Mouse (Mus musculus) liver, embryonic 12.5 days (tissue): ENCODE measurements at regions not wholly inside any gene's neighbourhood (a gene's known extent, or its start where the extent isn't known, plus 50 kb on each side); places are given as distances from the start of the nearest gene placed in this dataset.

ENCODE experiments used
- ATAC-seq: fragments of 200-750 bp; cut with Nextera tagmentation; 2 replicates; pipeline ENCODE4 v1.8.0; 2017; ENCODE audit warnings: moderate number of reproducible peaks, mild to moderate bottlenecking, moderate library complexity
- H3K27ac ChIP-seq: fragments of 300-500 bp; sonication (generic); 2 replicates; pipeline ENCODE4 v1.5.1; 2016; ENCODE audit warnings: mild to moderate bottlenecking
- H3K27me3 ChIP-seq: fragments of 300-500 bp; sonication (generic); replicated peaks from 2 replicates; pipeline ENCODE4 v1.6.1; 2016; ENCODE audit warnings: mild to moderate bottlenecking, moderate library complexity
- H3K36me3 ChIP-seq: fragments of 300-500 bp; sonication (generic); 2 replicates; pipeline ENCODE4 v1.6.1; 2016; ENCODE audit warnings: mild to moderate bottlenecking, moderate library complexity
- H3K4me1 ChIP-seq: fragments of 300-500 bp; sonication (generic); 2 replicates; pipeline ENCODE4 v1.6.1; 2016
- H3K4me2 ChIP-seq: fragments of 300-500 bp; sonication (generic); 2 replicates; pipeline ENCODE4 v1.6.1; 2016; ENCODE audit warnings: mild to moderate bottlenecking, moderate library complexity
- H3K4me3 ChIP-seq: fragments of 300-500 bp; sonication (generic); 2 replicates; pipeline ENCODE4 v1.5.1; 2016; ENCODE audit warnings: mild to moderate bottlenecking, moderate library complexity
- H3K9ac ChIP-seq: fragments of 300-500 bp; sonication (generic); 2 replicates; pipeline ENCODE4 v1.6.1; 2016; ENCODE audit warnings: mild to moderate bottlenecking, moderate library complexity
- H3K9me3 ChIP-seq: fragments of 300-500 bp; sonication (generic); replicated peaks from 2 replicates; pipeline ENCODE4 v1.6.1; 2016; ENCODE audit warnings: mild to moderate bottlenecking, moderate library complexity
- WGBS: fragments of 180-500 bp; shearing (Covaris S2); methylation state at CpG from one replicate; pipeline ENCODE4 v1.1.7; 2016; ENCODE audit not compliant: insufficient replicate concordance; 5-methylcytosine and 5-hydroxymethylcytosine counted together

- no peak overlapping the region for H3K4me2 ChIP-seq
- H3K27ac ChIP-seq = no peak overlapping the region
- 60% methylated on average over 9 of the region's 9 CpGs for WGBS
- no peak overlapping the region for H3K9ac ChIP-seq
- H3K27me3 ChIP-seq = no peaks in the 10 kb centered on the region
- H3K4me3 ChIP-seq = no peak overlapping the region
- H3K9me3 ChIP-seq = no peaks in the 10 kb centered on the region
- H3K4me1 ChIP-seq = no peaks in the 10 kb centered on the region
- no peak for ATAC-seq
- H3K36me3 ChIP-seq = no peaks in the 10 kb centered on the region
Measured at GRCm38 (mm10) chr5:77806334-77807157, 398.7 kb upstream of the Igfbp7 start.

GRCm38 (mm10) chr5:77805796-77806195 lies 398.0 kb upstream of the Igfbp7 start:
- Histone ChIP-seq H3K4me2 (no peak overlapping the region), H3K9me3 (no peaks in the 10 kb centered on the region), H3K4me3 (no peak overlapping the region), H3K9ac (no peak overlapping the region), H3K4me1 (no peaks in the 10 kb centered on the region), H3K27ac (no peak overlapping the region), H3K27me3 (no peaks in the 10 kb centered on the region), H3K36me3 (no peaks in the 10 kb centered on the region)
- ATAC-seq = no peak
- WGBS = 75% methylated on average over 6 of the region's 6 CpGs

GRCm38 (mm10) chr5:77805303-77805702 lies 397.5 kb upstream of the Igfbp7 start:
- 52% methylated on average over 1 of the region's 1 CpGs for WGBS
- no peak for ATAC-seq
- Histone ChIP-seq H3K4me3 (no peak overlapping the region), H3K9ac (no peak overlapping the region), H3K4me1 (no peaks in the 10 kb centered on the region), H3K4me2 (no peak overlapping the region), H3K36me3 (no peaks in the 10 kb centered on the region), H3K27ac (no peak overlapping the region), H3K9me3 (no peaks in the 10 kb centered on the region), H3K27me3 (no peaks in the 10 kb centered on the region)

GRCm38 (mm10) chr5:77804113-77804512 lies 396.3 kb upstream of the Igfbp7 start:
- no peak overlapping the region for H3K4me2 ChIP-seq
- H3K27ac ChIP-seq = no peak overlapping the region
- H3K27me3 ChIP-seq = no peaks in the 10 kb centered on the region
- H3K36me3 ChIP-seq = no peaks in the 10 kb centered on the region
- no peak for ATAC-seq
- WGBS = 61% methylated on average over 9 of the region's 9 CpGs
- H3K4me1 ChIP-seq = no peaks in the 10 kb centered on the region
- H3K9ac ChIP-seq = no peak overlapping the region
- no peak overlapping the region for H3K4me3 ChIP-seq
- no peaks in the 10 kb centered on the region for H3K9me3 ChIP-seq

- no peak overlapping the region for H3K4me2 ChIP-seq
- H3K9me3 ChIP-seq = no peaks in the 10 kb centered on the region
- no peak overlapping the region for H3K27ac ChIP-seq
- H3K4me3 ChIP-seq = no peak overlapping the region
- H3K4me1 ChIP-seq = no peaks in the 10 kb centered on the region
- H3K9ac ChIP-seq = no peak overlapping the region
- H3K36me3 ChIP-seq = no peaks in the 10 kb centered on the region
- 48% methylated on average over 6 of the region's 6 CpGs for WGBS
- H3K27me3 ChIP-seq = no peaks in the 10 kb centered on the region
- no peak for ATAC-seq
Measured at GRCm38 (mm10) chr5:77803562-77803961, 395.7 kb upstream of the Igfbp7 start.

GRCm38 (mm10) chr5:77796960-77797359 lies 389.1 kb upstream of the Igfbp7 start:
- H3K36me3 ChIP-seq = no peaks in the 10 kb centered on the region
- 62% methylated on average over 3 of the region's 3 CpGs for WGBS
- H3K27me3 ChIP-seq = no peaks in the 10 kb centered on the region
- H3K4me2 ChIP-seq = no peak overlapping the region
- peaks cover 8% of the 10 kb centered on the region for H3K9me3 ChIP-seq
- H3K4me1 ChIP-seq = no peaks in the 10 kb centered on the region
- H3K4me3 ChIP-seq = no peak overlapping the region
- H3K27ac ChIP-seq = no peak overlapping the region
- H3K9ac ChIP-seq = no peak overlapping the region
- no peak for ATAC-seq

GRCm38 (mm10) chr5:77795766-77796165 lies 387.9 kb upstream of the Igfbp7 start:
- Histone ChIP-seq H3K27me3 (no peaks in the 10 kb centered on the region), H3K4me3 (no peak overlapping the region), H3K9me3 (peaks cover 8% of the 10 kb centered on the region), H3K27ac (no peak overlapping the region), H3K4me2 (no peak overlapping the region), H3K4me1 (no peaks in the 10 kb centered on the region), H3K9ac (no peak overlapping the region), H3K36me3 (no peaks in the 10 kb centered on the region)
- no peak for ATAC-seq
- 65% methylated on average over 5 of the region's 5 CpGs for WGBS

- no peak overlapping the region for H3K9ac ChIP-seq
- H3K27ac ChIP-seq = no peak overlapping the region
- no peak for ATAC-seq
- H3K4me3 ChIP-seq = no peak overlapping the region
- no peaks in the 10 kb centered on the region for H3K27me3 ChIP-seq
- H3K4me2 ChIP-seq = no peak overlapping the region
- no peaks in the 10 kb centered on the region for H3K4me1 ChIP-seq
- WGBS = 42% methylated on average over 2 of the region's 2 CpGs
- no peaks in the 10 kb centered on the region for H3K36me3 ChIP-seq
- no peaks in the 10 kb centered on the region for H3K9me3 ChIP-seq
Measured at GRCm38 (mm10) chr5:77783953-77784352, 376.1 kb upstream of the Igfbp7 start.

GRCm38 (mm10) chr5:77762426-77763042 lies 354.7 kb upstream of the Igfbp7 start:
- WGBS = 75% methylated on average over 6 of the region's 6 CpGs
- no peaks in the 10 kb centered on the region for H3K4me1 ChIP-seq
- ATAC-seq = no peak
- H3K27me3 ChIP-seq = no peaks in the 10 kb centered on the region
- peaks cover 12% of the 10 kb centered on the region; the same call in 1 of the 2 replicates for H3K9me3 ChIP-seq
- H3K4me3 ChIP-seq = no peak overlapping the region
- H3K4me2 ChIP-seq = no peak overlapping the region
- H3K9ac ChIP-seq = no peak overlapping the region
- no peaks in the 10 kb centered on the region for H3K36me3 ChIP-seq
- H3K27ac ChIP-seq = no peak overlapping the region

- Histone ChIP-seq H3K27me3 (no peaks in the 10 kb centered on the region), H3K9me3 (peaks cover 13% of the 10 kb centered on the region; the same call in 1 of the 2 replicates), H3K4me1 (no peaks in the 10 kb centered on the region), H3K36me3 (no peaks in the 10 kb centered on the region), H3K27ac (no peak overlapping the region), H3K4me3 (no peak overlapping the region), H3K4me2 (no peak overlapping the region), H3K9ac (no peak overlapping the region)
- WGBS = 74% methylated on average over 6 of the region's 6 CpGs
- ATAC-seq = no peak
Measured at GRCm38 (mm10) chr5:77762013-77762412, 354.2 kb upstream of the Igfbp7 start.

GRCm38 (mm10) chr5:77748933-77749332 lies 341.1 kb upstream of the Igfbp7 start:
- no peaks in the 10 kb centered on the region for H3K36me3 ChIP-seq
- no peak overlapping the region for H3K4me2 ChIP-seq
- no peak overlapping the region for H3K27ac ChIP-seq
- H3K27me3 ChIP-seq = no peaks in the 10 kb centered on the region
- H3K4me1 ChIP-seq = no peaks in the 10 kb centered on the region
- H3K4me3 ChIP-seq = no peak overlapping the region
- ATAC-seq = no peak
- WGBS = 62% methylated on average over 1 of the region's 1 CpGs
- H3K9ac ChIP-seq = no peak overlapping the region
- H3K9me3 ChIP-seq = no peaks in the 10 kb centered on the region

GRCm38 (mm10) chr5:77746604-77747003 lies 338.8 kb upstream of the Igfbp7 start:
- H3K4me3 ChIP-seq = no peak overlapping the region
- 71% methylated on average over 5 of the region's 5 CpGs for WGBS
- no peak for ATAC-seq

More at GRCm38 (mm10) chr5:77746604-77747003, 338.8 kb upstream of the Igfbp7 start:
- H3K27ac ChIP-seq = no peak overlapping the region
- no peak overlapping the region for H3K9ac ChIP-seq
- H3K27me3 ChIP-seq = no peaks in the 10 kb centered on the region
- H3K4me2 ChIP-seq = no peak overlapping the region
- H3K4me1 ChIP-seq = no peaks in the 10 kb centered on the region
- H3K36me3 ChIP-seq = no peaks in the 10 kb centered on the region
- H3K9me3 ChIP-seq = no peaks in the 10 kb centered on the region
